Mouse (Mus musculus): ENCODE data around the gene Gpx6.

Gene Gpx6

DNA sequence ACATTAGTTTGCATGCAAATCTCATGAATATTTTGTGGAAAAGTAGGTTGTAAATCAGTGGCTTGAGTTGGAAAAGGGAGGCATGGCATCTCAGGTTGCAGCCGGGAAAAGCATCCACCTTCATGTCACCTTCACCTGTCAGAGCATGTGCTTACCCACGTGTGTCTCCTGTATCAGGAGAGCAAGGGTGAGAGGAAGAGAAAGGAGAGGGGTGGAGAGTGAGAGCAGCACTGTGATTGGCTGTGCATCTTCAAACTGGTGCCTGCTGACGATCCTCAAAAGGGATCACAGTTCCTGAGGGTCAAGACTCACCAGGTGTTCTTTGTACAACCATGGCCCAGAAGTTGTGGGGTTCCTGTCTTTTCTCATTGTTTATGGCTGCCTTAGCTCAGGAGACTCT, at the start of gene Gpx6:
TSS of gene Gpx6 (plus strand) at position 200 of the 400 bp plus-strand sequence.
- DNase-seq (ENCODE audit: low spot score): no peak

DNA sequence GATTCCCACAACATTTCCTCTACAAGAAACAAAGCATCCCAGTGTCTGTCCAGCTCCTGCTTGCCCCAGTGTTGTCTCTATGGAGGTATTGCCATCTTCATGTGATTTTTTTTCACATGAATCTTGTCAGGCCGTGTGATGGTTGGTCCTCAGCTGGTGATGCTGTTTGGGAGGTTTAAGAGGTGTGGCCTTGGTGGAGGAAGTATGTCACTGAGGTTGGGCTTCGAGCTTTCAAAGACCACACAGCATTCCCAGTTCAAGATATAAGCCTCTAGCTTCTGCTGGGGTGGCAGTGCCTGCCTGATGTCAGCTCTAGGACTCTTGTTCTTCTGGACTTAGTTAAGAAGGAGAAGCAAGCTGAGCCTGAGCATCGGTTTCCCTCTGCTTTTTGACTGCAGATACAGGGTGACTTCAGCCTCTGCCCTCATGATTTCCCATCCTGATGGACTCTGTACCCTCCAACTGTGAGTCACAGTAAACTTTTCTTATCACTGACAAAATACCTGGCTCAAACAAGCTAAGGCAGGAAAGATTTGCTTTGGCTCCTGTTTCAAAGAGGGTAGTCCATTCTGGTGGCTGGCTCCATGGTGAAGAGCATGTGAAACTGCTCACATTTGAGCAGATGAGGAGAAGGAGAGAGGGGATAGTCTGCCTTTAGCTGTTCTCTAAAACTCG, 49.0 kb upstream of the Gpx6 start:
- DNase-seq (ENCODE audit: low spot score): no peak

DNA sequence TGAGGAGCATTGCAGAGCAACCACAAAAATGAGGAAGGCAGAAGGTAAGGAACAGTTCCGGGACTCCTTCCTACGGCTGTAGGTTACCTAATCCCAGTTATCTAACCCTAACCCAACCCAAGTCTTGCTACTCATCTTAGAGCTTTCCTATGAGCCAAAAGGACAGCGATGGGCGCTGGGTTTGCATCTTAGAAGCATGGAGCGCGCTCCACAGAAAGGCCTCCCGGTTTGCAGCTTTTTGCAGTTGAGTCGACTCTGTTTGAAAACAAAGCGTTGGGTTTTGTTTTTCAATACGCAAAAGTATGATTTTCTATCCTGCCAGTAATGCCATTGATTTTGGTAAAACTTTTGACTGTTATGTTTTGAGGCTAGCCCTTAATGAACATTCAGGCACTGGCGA, 48.0 kb upstream of the Gpx6 start:
- DNase-seq (ENCODE audit: low spot score): no peak

DNA sequence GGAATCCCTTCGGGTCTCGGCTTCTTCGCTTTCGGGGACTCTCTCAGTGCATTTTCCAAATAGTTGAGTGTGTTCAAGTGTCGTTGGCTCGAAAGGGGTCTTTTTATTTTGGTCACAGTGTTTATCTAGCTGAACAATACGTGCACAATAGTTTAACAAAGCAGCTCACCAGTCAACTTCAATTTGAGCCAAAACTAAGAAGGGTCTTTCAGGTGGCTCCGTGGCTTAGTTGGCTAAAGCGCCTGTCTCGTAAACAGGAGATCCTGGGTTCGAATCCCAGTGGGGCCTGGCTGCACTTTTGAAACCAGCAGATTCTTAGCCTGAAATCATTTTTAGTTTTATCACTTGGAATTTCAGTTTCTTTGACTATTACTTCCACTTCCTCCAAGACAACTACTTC, 47.6 kb upstream of the Gpx6 start:
- no peak for DNase-seq (ENCODE audit: low spot score)

DNA sequence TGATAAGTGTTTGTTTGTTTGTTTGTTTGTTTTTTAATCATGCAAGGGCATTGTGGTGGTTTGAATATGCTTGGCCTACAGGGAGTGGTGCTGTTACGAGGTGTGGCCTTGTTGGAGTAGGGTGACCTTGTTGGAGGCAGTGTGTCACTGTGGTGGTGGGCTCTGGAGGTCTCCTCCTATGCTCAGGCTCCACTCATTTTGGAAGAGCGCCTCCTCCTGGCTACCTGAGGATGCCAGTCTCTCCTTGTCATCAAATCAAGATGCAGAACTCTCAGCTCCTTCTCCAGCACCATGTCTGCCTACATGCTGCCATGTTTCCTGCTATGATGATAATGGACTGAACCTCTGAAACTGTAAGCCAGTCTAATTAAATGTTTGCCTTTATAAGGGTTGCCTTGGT, 46.2 kb upstream of the Gpx6 start:
- no peak for DNase-seq (ENCODE audit: low spot score)

DNA sequence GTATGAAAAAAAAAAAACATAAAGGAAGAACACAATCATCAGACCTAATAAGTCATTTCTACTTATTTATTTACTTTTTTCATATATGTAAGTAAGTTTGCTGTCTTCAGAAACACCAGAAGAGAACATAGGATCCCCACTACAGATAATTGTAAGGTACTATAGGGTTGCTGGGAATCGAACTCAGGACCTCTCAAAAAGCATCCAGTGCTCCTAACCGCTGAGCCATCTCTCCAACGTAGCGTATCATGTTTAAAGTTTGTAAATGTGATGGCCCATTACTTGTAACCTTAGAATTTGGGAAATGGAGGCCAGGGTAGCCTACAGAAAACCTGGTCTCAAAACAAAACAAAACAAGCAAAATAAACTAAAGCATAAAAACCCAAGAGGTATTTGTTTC, 44.4 kb upstream of the Gpx6 start:
- DNase-seq (ENCODE audit: low spot score): no peak

DNA sequence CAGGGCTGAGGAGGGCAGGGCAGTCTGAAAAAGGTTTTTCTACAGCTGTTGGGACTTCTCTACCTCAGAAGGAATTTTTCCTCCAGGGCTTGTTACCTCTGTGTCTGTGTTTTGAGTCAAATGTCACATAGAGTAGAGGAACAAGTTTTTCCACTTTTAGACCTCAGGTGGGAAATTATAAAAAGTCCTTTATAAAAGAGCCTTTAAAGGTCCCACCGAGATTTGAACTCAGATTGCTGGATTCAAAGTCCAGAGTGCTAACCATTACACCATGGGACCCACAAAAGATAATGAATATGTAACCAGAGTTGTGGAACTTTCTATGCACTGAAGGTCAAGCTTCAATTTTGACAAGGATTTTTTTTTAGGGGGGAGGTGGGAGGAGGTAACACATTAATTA, 43.7 kb upstream of the Gpx6 start:
- DNase-seq (ENCODE audit: low spot score): no peak

DNA sequence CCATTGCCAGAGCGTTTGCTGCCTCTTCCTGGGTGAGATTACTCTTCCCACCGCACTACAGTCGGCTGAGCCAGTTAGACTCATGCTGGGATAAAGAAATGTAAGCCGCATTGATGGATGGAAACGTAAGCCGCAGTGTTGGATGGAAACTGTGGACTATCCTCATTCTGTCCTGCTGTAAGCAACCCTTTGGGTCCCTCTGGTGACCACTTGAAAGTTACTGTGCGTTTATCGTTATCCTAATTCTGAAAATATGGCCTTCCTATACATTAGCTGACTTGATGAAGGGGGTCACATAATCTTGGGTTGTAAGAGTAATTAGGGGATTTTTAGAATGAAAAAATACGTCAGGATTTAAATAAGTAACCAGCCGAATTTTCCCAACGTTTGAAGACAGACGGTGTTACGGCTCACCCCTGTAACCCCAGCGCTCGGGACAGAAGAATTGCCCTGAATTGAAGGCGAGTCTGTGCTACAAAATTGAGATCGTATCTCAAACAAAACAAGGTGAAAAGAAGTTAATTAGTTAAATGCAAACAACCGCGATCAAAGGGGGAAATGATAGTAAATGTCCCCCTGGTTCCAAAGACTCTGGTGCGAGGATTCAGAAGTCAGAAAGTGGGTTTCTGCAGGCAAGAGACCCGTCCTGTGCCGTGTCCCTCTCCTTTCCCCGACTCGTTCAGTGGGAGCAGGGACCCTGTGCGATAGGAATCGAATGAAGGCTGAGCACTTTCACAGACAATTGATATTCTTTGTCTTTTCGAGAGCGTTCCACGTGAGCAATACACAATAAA, 36.7 kb upstream of the Gpx6 start:
- DNase-seq (ENCODE audit: low spot score): no peak

DNA sequence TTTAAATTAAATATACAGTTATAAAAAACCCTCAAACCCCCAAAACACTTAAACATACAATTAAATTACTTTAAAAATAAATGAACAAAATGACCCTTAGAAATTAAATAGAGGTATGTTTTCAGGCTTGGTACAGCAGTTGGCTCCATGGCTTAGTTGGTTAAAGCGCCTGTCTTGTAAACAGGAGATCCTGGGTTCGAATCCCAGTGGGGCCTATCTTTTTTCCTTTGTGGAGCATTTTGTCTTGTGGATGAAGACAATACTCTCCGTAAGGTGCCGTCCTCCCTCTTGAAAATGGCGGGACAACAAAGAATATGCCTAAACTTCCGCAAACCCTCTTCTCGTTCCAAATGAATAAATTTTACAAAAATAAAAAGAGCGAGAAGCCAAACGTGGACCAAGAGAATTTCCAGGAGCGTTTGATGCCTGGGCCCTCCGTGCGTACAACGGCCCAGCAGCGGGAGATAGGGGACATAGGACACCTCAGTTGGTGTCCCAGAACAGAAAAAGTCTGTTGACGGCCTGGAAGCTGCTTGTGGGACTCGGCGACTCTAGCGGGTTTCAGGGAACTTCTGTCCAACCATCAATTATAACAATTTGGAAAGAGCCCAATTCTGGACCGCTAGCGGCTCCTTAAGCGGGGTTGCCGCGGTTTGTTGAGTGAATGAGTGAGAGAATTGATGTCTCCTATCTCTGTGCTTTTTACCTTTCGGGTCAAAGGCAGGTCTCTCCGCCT, 35.9 kb upstream of the Gpx6 start:
- no peak for DNase-seq (ENCODE audit: low spot score)

DNA sequence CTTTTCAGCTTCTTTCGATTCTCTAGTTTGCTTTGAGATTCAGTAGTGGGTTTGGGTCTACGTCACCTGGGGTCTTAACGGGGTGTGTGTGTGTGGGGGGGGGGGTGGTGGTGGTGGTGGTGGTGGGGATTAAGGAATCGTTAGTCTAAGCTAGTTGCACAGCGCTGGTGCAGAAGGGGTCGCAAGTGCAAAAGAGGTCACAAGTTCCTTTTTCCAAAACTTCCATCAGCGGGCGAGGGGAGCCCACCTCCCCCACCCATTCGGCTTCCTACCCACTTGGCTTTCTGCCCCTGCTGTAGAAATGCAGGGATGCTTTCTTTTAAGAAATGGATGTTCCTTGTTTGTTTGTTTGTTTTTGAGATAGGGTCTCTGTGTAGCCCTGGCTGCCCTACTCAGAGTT, 35.4 kb upstream of the Gpx6 start:
- no peak for DNase-seq (ENCODE audit: low spot score)

DNA sequence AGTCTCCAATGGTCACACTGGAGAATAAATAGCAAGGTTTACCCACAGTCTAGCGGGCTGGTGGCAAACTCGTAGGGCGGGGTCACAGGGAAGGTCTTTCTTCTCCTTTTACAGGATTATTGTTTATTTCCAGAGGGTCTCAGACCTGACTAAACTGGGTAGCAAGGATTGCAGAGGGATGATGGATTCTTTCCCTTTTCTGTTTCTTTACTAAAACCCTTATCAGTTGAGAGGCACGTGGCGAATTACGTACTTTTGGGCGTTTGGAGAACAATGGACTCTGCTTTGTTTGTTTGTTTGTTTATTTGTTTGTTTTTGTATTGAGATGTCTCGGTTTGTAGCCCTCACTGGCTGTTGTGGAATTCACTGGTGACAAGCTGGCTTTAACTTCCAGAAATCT, 32.8 kb upstream of the Gpx6 start:
- no peak for DNase-seq (ENCODE audit: low spot score)

DNA sequence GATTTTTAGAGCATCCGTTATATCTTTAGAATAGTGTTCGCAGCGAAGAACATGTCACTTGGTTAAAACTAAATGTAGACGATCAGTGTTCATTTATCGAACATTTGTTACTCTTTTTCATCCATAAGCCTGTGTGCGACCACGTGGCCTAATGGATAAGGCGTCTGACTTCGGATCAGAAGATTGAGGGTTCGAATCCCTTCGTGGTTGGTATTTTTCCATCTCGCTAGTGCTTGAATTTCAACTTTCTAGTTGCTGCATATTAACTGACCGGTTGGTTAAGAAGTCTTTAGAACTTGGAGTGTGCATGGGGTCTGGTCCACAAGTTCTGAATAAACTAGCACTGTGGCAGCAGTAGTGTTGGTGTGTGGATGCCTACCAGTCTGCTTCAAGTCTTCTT, 32.4 kb upstream of the Gpx6 start:
- no peak for DNase-seq (ENCODE audit: low spot score)

DNA sequence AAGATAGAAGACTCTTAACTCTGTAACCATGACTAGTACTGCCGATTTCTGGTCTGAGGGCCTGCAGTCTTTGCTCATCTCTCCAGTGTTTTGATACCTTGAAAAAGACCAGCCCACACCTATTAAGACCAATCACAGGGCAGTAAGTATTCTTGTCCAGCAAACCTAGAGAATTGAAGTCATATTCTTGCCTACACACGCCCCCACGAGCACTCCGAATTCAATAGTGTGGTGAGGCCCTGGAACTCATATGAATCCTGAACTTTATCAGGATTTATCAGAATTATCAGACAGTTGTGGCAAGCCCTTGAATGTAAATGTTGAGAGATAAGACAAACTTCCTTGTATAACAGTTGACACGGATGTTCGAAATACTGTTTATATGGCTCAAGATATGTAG, 19.3 kb upstream of the Gpx6 start, which contains the start of gene Gpx5:
TSS of gene Gpx5 (minus strand) at position 101 of the 400 bp plus-strand sequence.
- DNase-seq (ENCODE audit: low spot score): no peak

DNA sequence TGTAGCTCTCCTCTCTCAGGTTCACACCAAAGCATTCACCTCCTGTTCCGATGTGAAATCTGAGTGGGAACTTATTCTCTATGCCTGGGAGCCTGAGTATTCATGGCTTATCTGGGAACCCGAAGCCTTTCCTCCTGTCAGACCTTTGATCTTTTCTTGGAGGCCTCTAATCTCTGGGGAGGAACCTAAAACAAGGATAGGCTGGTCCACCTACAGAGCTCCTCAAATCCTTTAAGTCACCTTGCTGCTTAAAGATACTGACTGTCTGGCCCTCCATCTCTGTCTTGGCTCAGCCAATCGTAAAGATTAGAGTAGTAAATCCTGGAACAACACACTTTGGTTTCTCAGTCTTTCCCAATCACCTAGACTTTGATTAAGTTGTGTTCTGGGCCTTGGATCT, 13.4 kb upstream of the Gpx6 start:
- DNase-seq (ENCODE audit: low spot score): no peak

DNA sequence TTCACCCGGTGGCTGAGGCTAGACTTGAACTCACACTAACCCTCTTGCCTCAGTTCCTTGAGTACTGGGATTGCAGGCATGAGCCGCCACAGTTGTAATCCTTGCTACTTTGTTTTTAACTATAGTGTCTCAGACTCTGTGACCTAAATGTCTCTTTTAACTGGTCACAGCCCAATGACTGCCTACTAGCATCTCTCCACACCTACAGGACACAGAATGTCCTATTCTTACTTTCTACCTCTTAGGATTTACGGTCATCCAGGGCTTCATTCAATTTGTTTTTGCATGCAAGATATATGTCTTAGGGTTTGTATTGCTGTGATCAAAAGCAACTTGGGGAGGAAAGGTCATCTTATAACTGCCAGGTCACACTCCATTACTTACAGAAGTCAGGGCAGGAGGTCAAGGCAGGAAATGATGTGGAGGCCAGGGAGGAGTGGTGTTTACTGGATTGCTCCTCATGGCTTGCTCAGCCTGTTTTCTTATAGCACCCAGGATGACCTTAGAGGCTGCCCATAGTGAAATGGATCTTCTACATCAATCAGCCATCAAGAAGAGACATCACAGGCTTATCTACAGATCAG, 7.3 kb upstream of the Gpx6 start:
- no peak for DNase-seq (ENCODE audit: low spot score)

DNA sequence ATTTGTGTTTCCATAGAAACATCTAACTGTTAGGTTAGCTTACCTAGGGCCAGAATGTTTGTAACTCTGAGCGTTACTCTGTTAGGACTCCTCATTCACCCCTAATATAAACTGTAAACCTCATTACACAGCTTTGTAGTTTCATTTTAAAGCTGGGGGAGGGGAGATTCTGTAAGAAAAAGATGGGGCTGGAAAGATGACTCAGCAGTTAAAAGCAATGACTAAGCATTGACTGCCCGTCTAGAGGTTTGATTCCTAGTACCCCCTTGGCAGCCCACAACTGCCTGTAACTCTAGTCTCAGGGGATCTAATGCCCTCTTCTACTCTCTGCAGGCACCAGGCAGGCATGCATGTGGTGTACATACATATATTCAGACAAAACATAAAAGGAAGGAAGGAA, 2.1 kb upstream of the Gpx6 start:
- DNase-seq (ENCODE audit: low spot score): no peak

DNA sequence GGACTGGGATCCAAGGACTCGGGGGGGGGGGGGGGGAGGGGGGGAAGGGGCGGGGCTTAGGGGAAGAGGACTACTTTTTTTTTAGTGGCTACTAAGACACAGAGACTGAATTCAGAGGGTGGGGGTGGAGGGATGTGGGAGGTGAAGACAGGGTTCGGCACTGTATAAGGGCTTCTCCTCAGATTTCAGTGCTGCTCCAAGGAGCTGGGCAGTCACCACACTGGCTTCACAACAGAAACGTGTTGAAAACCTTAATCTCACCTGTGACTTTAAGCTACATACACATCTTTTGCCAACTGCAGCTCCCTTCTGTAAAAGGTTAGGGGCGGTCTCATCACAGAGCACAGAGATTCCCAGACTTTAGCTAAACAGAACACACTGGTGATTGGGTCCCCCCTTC, 929 bp downstream of the Gpx6 start:
- DNase-seq (ENCODE audit: low spot score): no peak

DNA sequence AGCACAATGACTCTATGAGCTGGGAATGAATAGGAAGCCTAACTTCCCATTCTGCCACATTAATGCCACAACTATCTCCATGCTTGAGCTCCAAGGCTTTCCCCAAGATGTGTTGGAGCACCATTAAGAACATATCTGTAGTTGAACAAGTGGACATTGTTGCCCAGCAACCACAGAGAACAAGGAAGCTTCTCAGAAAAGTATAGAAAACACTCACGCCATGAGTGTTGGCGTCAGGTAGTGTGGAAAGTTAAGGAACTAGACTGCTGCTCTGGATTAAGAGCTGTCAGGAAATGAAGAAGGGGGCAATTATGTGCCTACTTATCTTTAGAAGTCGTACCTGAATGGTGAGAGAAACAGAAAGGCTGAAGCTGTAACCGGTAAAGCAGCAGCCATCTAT, 2.0 kb downstream of the Gpx6 start:
- DNase-seq (ENCODE audit: low spot score): no peak

DNA sequence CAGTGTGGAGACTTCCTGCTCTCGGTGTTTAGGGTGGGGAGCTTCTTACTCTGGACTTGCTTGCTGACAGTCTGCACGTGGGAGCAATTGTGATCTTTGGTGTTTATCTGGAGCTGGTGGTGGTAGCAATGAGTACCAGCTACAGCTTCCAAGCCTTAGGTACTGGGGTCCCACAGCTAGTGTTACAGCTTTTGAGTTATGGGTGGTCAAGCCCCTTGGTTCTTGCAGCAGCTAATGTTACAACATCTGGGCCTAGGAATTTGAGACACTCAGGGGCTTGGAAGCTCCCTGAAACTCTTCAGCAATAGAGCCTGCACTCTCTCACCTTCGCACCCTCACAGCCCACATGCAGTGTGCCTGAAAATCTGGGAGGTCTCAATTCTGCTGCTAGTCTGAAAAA, 8.3 kb downstream of the Gpx6 start:
- DNase-seq (ENCODE audit: low spot score): no peak

DNA sequence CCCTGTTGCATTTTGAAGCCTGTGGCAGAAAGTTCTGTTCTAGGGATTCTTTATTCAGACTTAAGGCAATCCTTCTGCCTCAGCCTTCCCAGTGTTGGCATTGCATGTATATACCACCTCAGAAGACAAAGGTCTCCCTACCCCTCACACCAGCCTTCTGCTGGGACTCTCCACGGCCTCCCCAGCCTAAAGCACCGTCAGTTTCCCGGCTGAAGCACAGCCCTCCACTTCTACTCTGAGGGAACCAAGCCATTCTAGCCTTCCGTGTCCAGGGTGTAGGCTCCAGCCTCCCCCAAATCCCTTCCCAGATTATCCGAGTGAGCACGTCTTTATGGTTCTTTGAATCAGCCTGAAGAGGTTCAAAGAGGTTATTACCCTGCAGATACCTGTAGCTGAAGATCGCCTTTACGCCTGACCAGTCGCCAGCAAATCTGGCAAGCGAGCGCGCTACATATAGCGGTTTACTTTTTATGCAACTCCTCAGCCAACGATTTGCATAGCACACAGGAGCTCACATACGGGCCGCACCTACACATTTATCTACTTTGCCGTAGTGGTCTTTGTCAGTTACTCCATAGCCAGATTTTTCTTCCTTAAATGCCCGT, 10.1 kb downstream of the Gpx6 start:
- DNase-seq (ENCODE audit: low spot score): no peak

DNA sequence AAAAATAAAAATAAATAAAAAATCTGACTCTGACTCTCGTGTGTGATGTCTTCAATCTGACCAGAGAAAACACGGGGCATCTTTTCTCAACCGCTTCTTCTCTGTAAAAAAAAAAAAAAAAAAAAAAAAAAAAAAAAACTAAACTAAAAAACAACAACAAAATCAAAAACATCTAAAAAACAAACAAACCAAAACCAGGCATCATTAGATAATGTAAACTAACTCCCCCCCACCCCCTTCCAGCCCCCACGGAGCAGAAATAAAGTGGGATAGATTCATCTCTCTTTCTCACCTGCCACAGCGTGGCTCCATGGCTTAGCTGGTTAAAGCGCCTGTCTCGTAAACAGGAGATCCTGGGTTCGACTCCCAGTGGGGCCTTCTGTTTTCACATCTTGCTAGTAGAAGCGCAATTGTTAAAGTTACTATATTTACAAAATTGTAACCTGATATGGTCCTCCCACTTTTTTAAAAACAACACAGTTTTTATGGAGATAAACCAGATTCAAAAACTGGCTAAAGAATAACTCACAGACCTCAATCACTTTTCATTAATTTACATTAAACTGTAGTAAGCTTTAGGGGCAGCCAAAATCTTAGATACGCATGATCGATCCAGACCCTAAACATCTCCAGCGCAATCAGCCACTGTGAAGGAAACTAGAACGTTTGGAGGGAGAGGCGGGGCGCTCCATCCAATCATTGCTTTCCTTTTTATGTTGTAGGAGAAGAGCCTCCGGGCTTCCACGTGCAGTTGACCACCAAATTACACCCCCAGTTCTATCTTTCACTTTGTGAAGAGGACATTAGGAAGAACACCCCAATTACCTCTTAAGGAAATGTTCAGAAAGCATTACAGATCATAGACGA, 10.8 kb downstream of the Gpx6 start:
- no peak for DNase-seq (ENCODE audit: low spot score)
